Mouse (Mus musculus): Measurements from ENCODE around the gene Arid2. TPM values are rescaled to one million over a fixed set of nuclear protein-coding genes. Genes with fewer than 3 reads are reported as not detected.

Arid2 gene
- polyA plus RNA-seq, 1 experiment from 2014 or later = 28.7 TPM

Small RNAs within 50 kb of the gene (microRNA-seq; reads per million reads assigned to microRNA genes)
- not detected for gene Gm25397

Other genes starting within 250 kb of the Arid2 start
- 53.2 and 57.7 TPM in 2 replicates for gene Scaf11, start 173.3 kb downstream of the Arid2 start, polyA plus RNA-seq (2015; fragmentation: Nextera tagmentation; extraction: Ambion mirVana)